Mouse (Mus musculus): ENCODE measurements around the gene Ccdc116.
"Not testable (repeated sequence)": the region's sequence is repeated elsewhere in the genome, so short reads cannot be mapped to it uniquely, and the experiment has no call there.

Gene Ccdc116

GRCm38 (mm10) chr16:17146772-17147235 is at the start of gene Ccdc116:
Ccdc116 (minus strand) TSS chr16:17147229.
- DNase-seq: peak; percentile 73

- no peak for DNase-seq
Observed at GRCm38 (mm10) chr16:17193823-17194222, 46.8 kb upstream of the Ccdc116 start.

- no peak for DNase-seq
Observed at GRCm38 (mm10) chr16:17185475-17185874, 38.4 kb upstream of the Ccdc116 start.

- DNase-seq: no peak
Observed at GRCm38 (mm10) chr16:17183003-17183402, 36.0 kb upstream of the Ccdc116 start.

GRCm38 (mm10) chr16:17182136-17182535 is 35.1 kb upstream of the Ccdc116 start:
- DNase-seq: no peak

GRCm38 (mm10) chr16:17181382-17181781 is 34.4 kb upstream of the Ccdc116 start:
- peak; percentile 34 for DNase-seq

- DNase-seq: no peak
Observed at GRCm38 (mm10) chr16:17179706-17180105, 32.7 kb upstream of the Ccdc116 start.

GRCm38 (mm10) chr16:17177623-17178170 is 30.7 kb upstream of the Ccdc116 start:
- DNase-seq: no peak

- no peak for DNase-seq
Observed at GRCm38 (mm10) chr16:17175765-17176164, 28.7 kb upstream of the Ccdc116 start.

GRCm38 (mm10) chr16:17168049-17168448 is 21.0 kb upstream of the Ccdc116 start:
- peak; percentile 10 for DNase-seq

GRCm38 (mm10) chr16:17167179-17167578 is 20.1 kb upstream of the Ccdc116 start:
- DNase-seq: no peak

- not testable (repeated sequence) for DNase-seq
Observed at GRCm38 (mm10) chr16:17165478-17165877, 18.4 kb upstream of the Ccdc116 start.

GRCm38 (mm10) chr16:17154346-17154745 is 7.3 kb upstream of the Ccdc116 start:
- no peak for DNase-seq

- no peak for DNase-seq
Observed at GRCm38 (mm10) chr16:17151874-17152273, 4.8 kb upstream of the Ccdc116 start.

GRCm38 (mm10) chr16:17150520-17151258 is 3.7 kb upstream of the Ccdc116 start:
- no peak for DNase-seq

GRCm38 (mm10) chr16:17148084-17148483 is 1.1 kb upstream of the Ccdc116 start:
- no peak for DNase-seq

GRCm38 (mm10) chr16:17147391-17147929 is 431 bp upstream of the Ccdc116 start:
- DNase-seq: no peak

GRCm38 (mm10) chr16:17144339-17144738 is 2.7 kb downstream of the Ccdc116 start, which contains the start of gene Ydjc:
Ydjc (plus strand) TSS chr16:17144621.
- DNase-seq: no peak

- no peak for DNase-seq
Observed at GRCm38 (mm10) chr16:17137355-17137754, 9.7 kb downstream of the Ccdc116 start.

- no peak for DNase-seq
Observed at GRCm38 (mm10) chr16:17132906-17133200, 14.2 kb downstream of the Ccdc116 start.

GRCm38 (mm10) chr16:17132089-17132905 is 14.7 kb downstream of the Ccdc116 start, which contains the start of gene Sdf2l1:
Sdf2l1 (minus strand) TSS chr16:17132383.
- DNase-seq: peak; percentile 98

GRCm38 (mm10) chr16:17131191-17132088 is 15.6 kb downstream of the Ccdc116 start:
- DNase-seq: no peak
